In genomic region chr19:45243918-45244700, GRCm38 (mm10) we compare ENCODE assay signal across 9 mouse cellular contexts. TPM values are rescaled to one million over a fixed set of nuclear protein-coding genes. Genes with fewer than 3 reads are reported as not detected.
A peak's percentile ranks its signal among the peaks of the same experiment; 100 is the strongest.
DNase-seq lines count a peak whose midpoint lies in the region; ATAC-seq and TF ChIP-seq lines count a peak whose summit lies in the region.
"Had no signal": no experiment of that assay in that cellular context is flagged by ENCODE, and none has a peak within 500 bp of the region (broad histone marks: within the 10 kb centered on the region; RNA-seq: fewer than 3 reads in every experiment).

No protein-coding gene starts in this region.

- WGBS in intestine, embryonic 14.5 days: 2% methylated on average over 29 of the region's 29 CpGs
- WGBS in intestine, embryonic 15.5 days: 3% methylated on average over 29 of the region's 29 CpGs
- WGBS in neural tube, embryonic 14.5 days: 2% methylated on average over 29 of the region's 29 CpGs

- no peak for ATAC-seq in intestine, embryonic 14.5 days (replicated peaks; ENCODE audit: low FRiP score, low TSS enrichment, low read depth)
- no peak for ATAC-seq in intestine, embryonic 15.5 days
- ATAC-seq in neural tube, embryonic 14.5 days (ENCODE audit: low read depth): no peak

- H3K36me3 ChIP-seq in intestine, embryonic 14.5 days (ENCODE audit: control insufficient read depth, insufficient read depth, low read length): no peaks in the 10 kb centered on the region
- no peaks in the 10 kb centered on the region for H3K36me3 ChIP-seq in intestine, embryonic 15.5 days
- no peaks in the 10 kb centered on the region for H3K36me3 ChIP-seq in neural tube, embryonic 14.5 days (ENCODE audit: control insufficient read depth, insufficient read depth, low read length)
- H3K36me3 ChIP-seq: midbrain, embryonic 12.5 days had no signal

- H3K4me2 ChIP-seq in intestine, embryonic 14.5 days (ENCODE audit: low read length): no peak overlapping the region
- no peak overlapping the region; the same call in 1 of the 2 replicates for H3K4me2 ChIP-seq in intestine, embryonic 15.5 days (replicated peaks)
- peak overlapping the region; percentile 14; the same call in 1 of the 2 replicates for H3K4me2 ChIP-seq in neural tube, embryonic 14.5 days (ENCODE audit: low read depth, low read length)
- H3K4me2 ChIP-seq: midbrain, embryonic 12.5 days had no signal

- TF ChIP-seq CTCF in cortical plate, adult 2 months (IDR thresholded peaks at IDR 0.05; ENCODE audit: extremely low read depth, insufficient read depth, low read length): peak; percentile 64

- H3K9ac ChIP-seq in intestine, embryonic 14.5 days (ENCODE audit: low read length): no peak overlapping the region
- no peak overlapping the region for H3K9ac ChIP-seq in intestine, embryonic 15.5 days
- no peak overlapping the region for H3K9ac ChIP-seq in neural tube, embryonic 14.5 days (replicated peaks; ENCODE audit: low read depth, low read length)
- H3K9ac ChIP-seq: midbrain, embryonic 12.5 days had no signal

- H3K9me3 ChIP-seq in intestine, embryonic 14.5 days (ENCODE audit: control insufficient read depth, low read length): no peaks in the 10 kb centered on the region
- no peaks in the 10 kb centered on the region for H3K9me3 ChIP-seq in intestine, embryonic 15.5 days
- H3K9me3 ChIP-seq in neural tube, embryonic 14.5 days (ENCODE audit: control insufficient read depth, low read length): no peaks in the 10 kb centered on the region
- H3K9me3 ChIP-seq: midbrain, embryonic 12.5 days had no signal

- H3K4me3 ChIP-seq in intestine, embryonic 14.5 days (ENCODE audit: low read depth, low read length): no peak overlapping the region
- no peak overlapping the region for H3K4me3 ChIP-seq in intestine, embryonic 15.5 days (replicated peaks)
- no peak overlapping the region for H3K4me3 ChIP-seq in cortical plate, adult 2 months (ENCODE audit: insufficient read depth, low read length)
- H3K4me3 ChIP-seq in neural tube, embryonic 14.5 days (ENCODE audit: low read depth, low read length): no peak overlapping the region
- H3K4me3 ChIP-seq: midbrain, embryonic 12.5 days had no signal

- H3K4me1 ChIP-seq in intestine, embryonic 14.5 days (replicated peaks; ENCODE audit: control insufficient read depth, insufficient read depth, low read length): no peaks in the 10 kb centered on the region
- H3K4me1 ChIP-seq in intestine, embryonic 15.5 days (replicated peaks): 0 out of 2 replicates have a peak, but pooled peaks cover 2% of the 10 kb centered on the region
- no peaks in the 10 kb centered on the region for H3K4me1 ChIP-seq in cortical plate, adult 2 months (ENCODE audit: control insufficient read depth, insufficient read depth, low read length)
- peaks cover 10% of the 10 kb centered on the region for H3K4me1 ChIP-seq in neural tube, embryonic 14.5 days (ENCODE audit: control insufficient read depth, insufficient read depth, low read length)

- TF ChIP-seq POLR2A in cortical plate, adult 2 months (IDR thresholded peaks at IDR 0.05; ENCODE audit: extremely low read depth, insufficient read depth, low read length): no peak

- H3K27me3 ChIP-seq in intestine, embryonic 14.5 days (replicated peaks; ENCODE audit: control insufficient read depth, insufficient read depth, low read length): peaks cover 69% of the 10 kb centered on the region
- H3K27me3 ChIP-seq in intestine, embryonic 15.5 days (replicated peaks): peaks cover 78% of the 10 kb centered on the region
- H3K27me3 ChIP-seq in neural tube, embryonic 14.5 days (ENCODE audit: control insufficient read depth, insufficient read depth, low read length): peaks cover 26% of the 10 kb centered on the region

- peak; percentile 69 for DNase-seq in intestine, embryonic 14.5 days (ENCODE audit: low spot score)
- peak; percentile 78 for DNase-seq in ES-CJ7 (ENCODE audit: low read depth, low spot score)
- peak; percentile 67 to 71 for DNase-seq in kidney, postnatal 4 days
- no peak for DNase-seq in right cerebral cortex, postnatal 10 days (ENCODE audit: low spot score in 2 of 2)
- no peak for DNase-seq in left cerebral cortex, adult 18-20 months (ENCODE audit: low spot score in 2 of 2)

- no peak overlapping the region for H3K27ac ChIP-seq in intestine, embryonic 14.5 days (ENCODE audit: low read depth)
- no peak overlapping the region for H3K27ac ChIP-seq in intestine, embryonic 15.5 days
- H3K27ac ChIP-seq in cortical plate, adult 2 months (ENCODE audit: insufficient read depth, low read length): no peak overlapping the region
- H3K27ac ChIP-seq in neural tube, embryonic 14.5 days (ENCODE audit: low read depth, low read length): no peak overlapping the region
- H3K27ac ChIP-seq: midbrain, embryonic 12.5 days had no signal

RNA-seq across cellular contexts. Expression of gene Lbx1, which starts 8.5 kb away (rescaled TPM):
- not detected in 2 replicates for polyA plus RNA-seq in intestine, embryonic 14.5 days (2014; fragmentation: Nextera tagmentation; extraction: Ambion mirVana)
- 0.08 TPM in 1 of 2 replicates, not detected in the other for polyA plus RNA-seq in intestine, embryonic 15.5 days (2015; fragmentation: Nextera tagmentation; extraction: Ambion mirVana)
- polyA plus RNA-seq in cortical plate, adult 2 months (2012; rRNA removed): 0.04 TPM in 1 of 2 replicates, not detected in the other
- polyA plus RNA-seq in neural tube, embryonic 14.5 days (2014; fragmentation: Nextera tagmentation; extraction: Ambion mirVana): 23.0 and 24.3 TPM in 2 replicates
- not detected for total RNA-seq in left cerebral cortex, adult 18-20 months (2021)

Comparison
In these comparisons a context has a peak if more than half of its experiments do, and no peak if none do; other contexts are left out.
1. DNase-seq: peak in intestine, embryonic 14.5 days (single experiment), ES-CJ7 (single experiment) and kidney, postnatal 4 days (2 of 2); none in right cerebral cortex, postnatal 10 days (0 of 2) and left cerebral cortex, adult 18-20 months (0 of 2).
2. RNA of gene Lbx1, which starts 8.5 kb away (polyA plus RNA-seq): 23.0 to 24.3 TPM in neural tube, embryonic 14.5 days; 0.08 TPM in intestine, embryonic 15.5 days, 0.04 TPM in cortical plate, adult 2 months and not detected in intestine, embryonic 14.5 days; every median in the first group is over 10 times any median in the second.